Mouse (Mus musculus) erythroblast, embryonic 14.5 days (primary cell): ENCODE measurements around the gene Spta1.

Experiments
- GATA1 ChIP-seq: IDR thresholded peaks from 2 replicates; pipeline ENCODE4 v1.6.1; 2012; ENCODE audit warnings: low read length, inconsistent platforms, mixed read lengths
- TAL1 ChIP-seq: IDR thresholded peaks from 3 replicates; pipeline ENCODE4 v1.6.1; 2012; ENCODE audit warnings: low read length, inconsistent platforms, mixed read lengths

- TF ChIP-seq GATA1 (no peak), TAL1 (no peak)
Observed at GRCm38 (mm10) chr1:174250376-174250775, 77.8 kb downstream of the Spta1 start.
